Comparison of ENCODE assay signal across 12 mouse cellular contexts in the genomic region with DNA sequence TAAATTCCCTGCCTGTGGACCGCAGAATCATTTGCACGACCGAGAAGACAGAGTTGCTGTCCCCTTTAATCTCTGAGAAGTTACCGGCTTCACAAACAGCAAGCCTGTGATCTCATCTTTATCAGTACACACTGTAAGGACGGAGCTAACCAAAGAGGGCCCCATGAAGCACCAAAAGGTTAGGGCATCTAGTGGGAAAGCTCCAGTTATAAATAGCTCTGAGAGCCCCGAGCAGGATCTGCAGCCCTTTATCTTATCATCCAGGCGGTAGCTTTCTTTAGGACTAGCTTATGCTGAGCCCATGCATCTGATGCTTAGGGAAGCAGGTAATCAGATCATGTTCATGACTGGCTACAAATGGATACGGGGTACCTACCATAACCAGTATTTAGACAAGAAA.
DNase-seq lines count a peak whose midpoint lies in the region; ATAC-seq lines count a peak whose summit lies in the region.
"Had no signal": no experiment of that assay in that cellular context is flagged by ENCODE, and none has a peak within 500 bp of the region (broad histone marks: within the 10 kb centered on the region; RNA-seq: fewer than 3 reads in every experiment).

No protein-coding gene starts in this region.

- H3K4me2 ChIP-seq in liver, embryonic 11.5 days = peak overlapping the region; percentile 59
- H3K4me2 ChIP-seq: limb, embryonic 15.5 days had no signal

- peak overlapping the region; percentile 88 for H3K27ac ChIP-seq in heart, embryonic 10.5 days
- H3K27ac ChIP-seq in liver, embryonic 11.5 days (ENCODE audit: low read depth, low read length) = peak overlapping the region; percentile 66
- H3K27ac ChIP-seq: embryonic facial prominence, embryonic 10.5 days; hindbrain, postnatal 0 days; limb, embryonic 15.5 days had no signal

- H3K4me1 ChIP-seq in heart, embryonic 10.5 days = peaks cover 58% of the 10 kb centered on the region
- peaks cover 29% of the 10 kb centered on the region for H3K4me1 ChIP-seq in liver, embryonic 11.5 days (replicated peaks; ENCODE audit: control insufficient read depth, insufficient read depth, low read length)

- no peaks in the 10 kb centered on the region for H3K27me3 ChIP-seq in heart, embryonic 10.5 days (ENCODE audit: insufficient read depth, poor library complexity, severe bottlenecking)
- H3K27me3 ChIP-seq in liver, embryonic 11.5 days (replicated peaks; ENCODE audit: control insufficient read depth, insufficient read depth, low read length) = no peaks in the 10 kb centered on the region
- H3K27me3 ChIP-seq: limb, embryonic 15.5 days had no signal

- peak overlapping the region; percentile 36; the same call in 1 of the 2 replicates for H3K4me3 ChIP-seq in heart, embryonic 10.5 days
- no peak overlapping the region for H3K4me3 ChIP-seq in liver, embryonic 11.5 days (ENCODE audit: low read depth, low read length)
- H3K4me3 ChIP-seq: embryonic facial prominence, embryonic 10.5 days; limb, embryonic 15.5 days had no signal

- H3K36me3 ChIP-seq in heart, embryonic 10.5 days = no peaks in the 10 kb centered on the region
- H3K36me3 ChIP-seq in liver, embryonic 11.5 days (ENCODE audit: control insufficient read depth, insufficient read depth, low read length) = no peaks in the 10 kb centered on the region
- H3K36me3 ChIP-seq: embryonic facial prominence, embryonic 10.5 days; limb, embryonic 15.5 days had no signal

- no peak overlapping the region for H3K9ac ChIP-seq in liver, embryonic 11.5 days (ENCODE audit: low read depth, low read length)
- H3K9ac ChIP-seq: forebrain, postnatal 0 days; limb, embryonic 15.5 days had no signal

- DNase-seq in heart, embryonic 10.5 days (ENCODE audit: low spot score) = no peak
- DNase-seq in heart, adult 8-10 months (ENCODE audit: low spot score) = no peak
- peak; percentile 29 for DNase-seq in retina, postnatal 1 day
- no peak for DNase-seq in retina, embryonic 14.5 days (ENCODE audit: low spot score)
- no peak for DNase-seq in liver, embryonic 11.5 days (ENCODE audit: low spot score)
- no peak for DNase-seq in frontal cortex, postnatal 36 days (ENCODE audit: low spot score in 2 of 2)
- no peak for DNase-seq in cerebellum, postnatal 4 days (ENCODE audit: low spot score in 2 of 2)
- DNase-seq in layer of hippocampus, adult 9-11 months = no peak
- DNase-seq: forebrain, postnatal 0 days had no signal

- no peaks in the 10 kb centered on the region for H3K9me3 ChIP-seq in heart, embryonic 10.5 days
- no peaks in the 10 kb centered on the region for H3K9me3 ChIP-seq in liver, embryonic 11.5 days (ENCODE audit: control insufficient read depth, low read length)
- H3K9me3 ChIP-seq: embryonic facial prominence, embryonic 10.5 days; limb, embryonic 15.5 days had no signal

- peak; percentile 86 for ATAC-seq in liver, embryonic 11.5 days (replicated peaks; ENCODE audit: low FRiP score)
- ATAC-seq: forebrain, postnatal 0 days; hindbrain, postnatal 0 days had no signal

- WGBS in heart, embryonic 10.5 days = 11% methylated on average over 8 of the region's 8 CpGs
- WGBS in liver, embryonic 11.5 days = 16% methylated on average over 8 of the region's 8 CpGs
